Mouse (Mus musculus): ENCODE results near the gene Nptxr. TPM values are rescaled to one million over a fixed set of nuclear protein-coding genes. Genes with fewer than 3 reads are reported as not detected.

Gene Nptxr
- polyA plus RNA-seq (2016; fragmentation: Nextera tagmentation; extraction: Ambion mirVana) = 2.6 and 2.7 TPM in 2 replicates

DNA sequence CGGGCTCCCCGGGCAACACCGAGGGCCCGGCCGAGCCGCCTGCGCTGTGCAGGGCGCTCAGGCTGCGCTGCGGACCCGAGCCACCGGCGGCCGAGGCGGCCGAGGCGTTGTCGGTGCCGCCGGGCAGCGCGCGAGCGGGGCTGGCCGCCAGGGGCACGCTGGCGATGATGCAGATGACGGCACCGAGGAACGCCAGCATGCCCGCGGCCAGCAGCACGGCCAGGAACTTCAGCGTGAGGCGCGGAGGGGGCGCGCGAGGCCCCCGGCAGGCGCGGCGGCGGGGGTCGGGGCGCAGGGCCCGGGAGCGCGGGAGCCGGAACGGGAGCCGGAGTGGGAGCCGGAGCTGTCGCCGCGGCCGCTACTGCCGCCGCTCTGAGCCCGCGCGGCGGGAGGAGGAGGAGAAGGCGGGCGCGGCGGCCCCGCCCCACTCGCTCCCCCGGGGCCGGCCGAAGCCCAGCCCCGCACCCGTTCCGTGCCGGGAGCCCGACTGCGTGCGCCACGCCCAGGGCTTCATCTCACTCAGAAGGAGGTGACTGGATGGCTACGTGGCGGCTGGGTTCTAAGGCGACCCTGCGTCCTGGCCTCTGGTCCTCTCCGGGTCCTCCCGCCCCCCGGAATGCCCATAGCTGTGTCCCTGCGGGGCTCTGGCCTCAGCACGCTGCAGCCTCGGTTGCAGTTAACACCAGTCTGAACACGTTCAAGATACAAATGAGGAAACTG lies at the start of gene Nptxr:
Gene Nptxr (minus strand): TSS at position 415 of the 720 bp plus-strand sequence.
- Histone ChIP-seq H3K27me3 (replicated peaks) (peaks cover 88% of the 10 kb centered on the region), H3K9ac (peak within 1 kb of the TSS; percentile 71), H3K27ac (ENCODE audit: poor library complexity, severe bottlenecking) (no peak within 1 kb of the TSS), H3K4me2 (peak within 1 kb of the TSS; percentile 95), H3K4me3 (peak within 1 kb of the TSS; percentile 64), H3K36me3 (no peaks in the 10 kb centered on the region), H3K9me3 (replicated peaks) (no peaks in the 10 kb centered on the region), H3K4me1 (replicated peaks) (peaks cover 18% of the 10 kb centered on the region)
- under 1% methylated on average over 84 of the region's 91 CpGs for WGBS
- peak; percentile 41; the same call in 1 of the 2 replicates for ATAC-seq (ENCODE audit: insufficient number of reproducible peaks, low FRiP score)

- Histone ChIP-seq H3K4me2 (no peak overlapping the region), H3K4me3 (no peak overlapping the region), H3K9me3 (replicated peaks) (0 out of 2 replicates have a peak, but pooled peaks cover 6% of the 10 kb centered on the region), H3K27me3 (replicated peaks) (no peaks in the 10 kb centered on the region), H3K4me1 (replicated peaks) (peaks cover 12% of the 10 kb centered on the region), H3K36me3 (no peaks in the 10 kb centered on the region), H3K27ac (ENCODE audit: poor library complexity, severe bottlenecking) (no peak overlapping the region), H3K9ac (no peak overlapping the region)
- WGBS = 86% methylated on average over 2 of the region's 2 CpGs
- no peak for ATAC-seq (ENCODE audit: insufficient number of reproducible peaks, low FRiP score)
These were observed 45.6 kb upstream of the Nptxr start for GRCm38 (mm10) chr15:79850143-79850542.

GRCm38 (mm10) chr15:79847100-79847499 lies 42.5 kb upstream of the Nptxr start:
- Histone ChIP-seq H3K27me3 (replicated peaks) (no peaks in the 10 kb centered on the region), H3K4me2 (no peak overlapping the region), H3K9me3 (replicated peaks) (0 out of 2 replicates have a peak, but pooled peaks cover 6% of the 10 kb centered on the region), H3K9ac (no peak overlapping the region), H3K4me3 (no peak overlapping the region), H3K27ac (ENCODE audit: poor library complexity, severe bottlenecking) (no peak overlapping the region), H3K4me1 (replicated peaks) (peaks cover 12% of the 10 kb centered on the region), H3K36me3 (no peaks in the 10 kb centered on the region)
- WGBS = 20% methylated on average over 5 of the region's 5 CpGs
- 0 out of 2 replicates have a peak, but pooled peaks have one; percentile 42 for ATAC-seq (ENCODE audit: insufficient number of reproducible peaks, low FRiP score)

DNA sequence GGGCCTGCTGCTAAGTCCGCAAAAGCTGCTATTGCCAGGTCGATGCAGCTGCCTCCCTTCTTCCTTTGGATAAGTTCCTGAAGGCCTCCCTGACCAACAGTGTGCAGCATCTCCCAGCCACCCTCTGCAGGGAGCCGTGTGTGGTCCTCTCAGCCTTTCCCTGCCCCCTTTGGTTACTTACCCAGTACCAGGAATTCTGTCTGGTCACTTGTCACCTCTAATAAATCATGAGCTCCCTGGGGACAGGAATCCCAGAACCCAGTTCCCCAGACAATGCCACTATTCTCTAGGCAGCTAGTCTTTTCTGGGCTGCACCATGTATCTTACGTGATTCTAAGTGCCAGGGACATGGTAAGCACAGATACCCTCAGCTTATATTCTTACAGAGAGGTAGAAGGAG lies 41.4 kb upstream of the Nptxr start:
- Histone ChIP-seq H3K4me3 (no peak overlapping the region), H3K36me3 (no peaks in the 10 kb centered on the region), H3K27me3 (replicated peaks) (peaks cover 4% of the 10 kb centered on the region; the same call in 1 of the 2 replicates), H3K4me1 (replicated peaks) (peaks cover 12% of the 10 kb centered on the region), H3K4me2 (no peak overlapping the region), H3K9ac (no peak overlapping the region), H3K27ac (ENCODE audit: poor library complexity, severe bottlenecking) (no peak overlapping the region), H3K9me3 (replicated peaks) (0 out of 2 replicates have a peak, but pooled peaks cover 6% of the 10 kb centered on the region)
- WGBS = 65% methylated on average over 4 of the region's 4 CpGs
- no peak for ATAC-seq (ENCODE audit: insufficient number of reproducible peaks, low FRiP score)

DNA sequence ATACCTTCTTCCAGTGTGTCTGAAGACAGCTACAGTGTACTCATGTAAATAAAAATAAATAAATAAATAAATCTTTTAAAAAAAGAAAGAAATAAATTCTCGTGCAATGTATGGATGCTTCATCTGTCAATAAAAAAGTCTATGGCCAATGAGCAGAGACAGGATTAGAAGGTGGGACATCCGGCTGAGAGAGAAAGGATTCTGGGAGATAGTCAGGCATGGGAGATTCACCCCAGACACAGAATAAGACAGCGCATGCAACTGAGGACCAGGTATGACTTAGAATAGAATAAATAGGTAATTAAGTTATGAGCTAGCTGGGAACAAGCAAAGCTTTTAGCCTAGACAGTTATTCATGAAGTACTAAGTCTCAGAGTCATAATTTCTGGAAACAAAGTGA lies 38.4 kb upstream of the Nptxr start:
- H3K9ac ChIP-seq = no peak overlapping the region
- 84% methylated on average over 3 of the region's 3 CpGs for WGBS
- H3K4me2 ChIP-seq = no peak overlapping the region
- no peaks in the 10 kb centered on the region for H3K36me3 ChIP-seq
- H3K27ac ChIP-seq (ENCODE audit: poor library complexity, severe bottlenecking) = no peak overlapping the region
- no peaks in the 10 kb centered on the region for H3K9me3 ChIP-seq (replicated peaks)
- peaks cover 12% of the 10 kb centered on the region for H3K4me1 ChIP-seq (replicated peaks)
- ATAC-seq (ENCODE audit: insufficient number of reproducible peaks, low FRiP score) = no peak
- peaks cover 10% of the 10 kb centered on the region for H3K27me3 ChIP-seq (replicated peaks)
- no peak overlapping the region for H3K4me3 ChIP-seq

GRCm38 (mm10) chr15:79840281-79840680 lies 35.7 kb upstream of the Nptxr start:
- Histone ChIP-seq H3K9ac (no peak overlapping the region), H3K4me2 (no peak overlapping the region), H3K27me3 (replicated peaks) (peaks cover 10% of the 10 kb centered on the region), H3K36me3 (no peaks in the 10 kb centered on the region), H3K27ac (ENCODE audit: poor library complexity, severe bottlenecking) (no peak overlapping the region), H3K4me3 (no peak overlapping the region), H3K4me1 (replicated peaks) (no peaks in the 10 kb centered on the region), H3K9me3 (replicated peaks) (no peaks in the 10 kb centered on the region)
- WGBS = 48% methylated on average over 2 of the region's 2 CpGs
- ATAC-seq (ENCODE audit: insufficient number of reproducible peaks, low FRiP score) = no peak

DNA sequence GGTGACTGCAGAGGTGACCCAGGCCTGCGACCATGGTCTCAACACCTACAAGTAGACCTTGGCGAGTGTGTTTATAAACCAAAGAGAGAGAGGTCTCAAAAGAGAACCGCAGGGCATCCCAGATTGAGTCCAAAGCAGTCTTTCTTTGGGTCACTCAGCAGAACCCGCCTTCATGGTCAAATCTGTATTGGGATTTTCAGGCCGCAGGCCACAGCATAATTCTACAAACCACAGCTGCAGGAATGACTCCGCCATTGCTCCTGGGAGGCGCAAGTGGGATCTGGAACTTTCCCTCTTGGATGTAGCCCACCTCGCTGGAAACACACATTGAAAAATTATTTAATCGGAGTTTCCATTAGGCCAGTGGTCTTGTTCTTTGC lies 30.3 kb upstream of the Nptxr start:
- H3K4me3 ChIP-seq = no peak overlapping the region
- ATAC-seq (ENCODE audit: insufficient number of reproducible peaks, low FRiP score) = no peak
- H3K9me3 ChIP-seq (replicated peaks) = no peaks in the 10 kb centered on the region
- H3K4me1 ChIP-seq (replicated peaks) = peaks cover 28% of the 10 kb centered on the region
- H3K27me3 ChIP-seq (replicated peaks) = no peaks in the 10 kb centered on the region
- 62% methylated on average over 9 of the region's 9 CpGs for WGBS
- peak overlapping the region; percentile 67 for H3K27ac ChIP-seq (ENCODE audit: poor library complexity, severe bottlenecking)
- peaks cover 11% of the 10 kb centered on the region; the same call in 1 of the 2 replicates for H3K36me3 ChIP-seq
- H3K4me2 ChIP-seq = peak overlapping the region; percentile 85
- H3K9ac ChIP-seq = peak overlapping the region; percentile 86; the same call in 1 of the 2 replicates

DNA sequence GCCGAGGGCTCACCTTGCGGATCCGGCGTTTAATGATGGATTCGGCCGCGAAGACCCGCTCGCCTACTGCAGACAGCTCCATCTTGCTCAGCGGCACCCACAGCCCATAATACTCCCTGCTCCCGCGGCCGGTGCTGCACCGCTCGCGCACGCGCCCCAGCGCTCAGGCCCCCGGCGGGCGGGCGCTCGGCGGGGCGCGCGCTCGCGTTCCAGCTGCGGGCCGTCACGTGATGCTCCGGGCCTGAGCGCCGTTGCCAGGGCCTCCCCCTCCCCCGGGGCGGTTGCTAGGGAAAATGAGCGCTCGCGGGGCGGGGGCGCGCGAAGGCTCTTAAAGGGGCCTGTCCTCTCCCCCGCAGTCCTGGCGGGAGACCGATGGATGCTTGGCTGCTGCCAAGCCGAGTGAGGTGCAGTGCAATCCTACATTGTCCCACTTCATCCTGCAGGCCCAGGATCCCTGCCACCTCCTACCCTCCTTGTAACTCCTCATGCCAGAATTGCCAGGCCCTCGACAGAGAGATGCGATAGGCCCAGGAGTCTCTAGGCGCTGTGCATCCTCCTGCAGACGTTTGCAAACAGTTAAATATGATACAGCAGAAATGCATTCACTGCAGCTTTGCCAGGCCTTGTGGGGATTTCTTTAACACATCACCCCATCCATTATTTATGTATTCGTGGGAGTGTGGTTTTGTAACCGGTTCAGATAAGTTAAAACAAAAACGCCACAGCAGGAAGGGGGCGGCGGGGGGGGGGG lies 29.7 kb upstream of the Nptxr start, which contains the start of the genes Npcd and Cbx6:
Gene Npcd (minus strand): TSS at position 108 of the 751 bp plus-strand sequence.
Gene Cbx6 (minus strand): TSS at position 559 of the 751 bp plus-strand sequence.
- H3K36me3 ChIP-seq = peaks cover 11% of the 10 kb centered on the region; the same call in 1 of the 2 replicates
- ATAC-seq (ENCODE audit: insufficient number of reproducible peaks, low FRiP score) = peak; percentile 87
- peak within 1 kb of the TSS; percentile 91 for H3K27ac ChIP-seq (ENCODE audit: poor library complexity, severe bottlenecking)
- H3K9me3 ChIP-seq (replicated peaks) = no peaks in the 10 kb centered on the region
- peak within 1 kb of the TSS; percentile 86 for H3K9ac ChIP-seq
- WGBS = 1% methylated on average over 58 of the region's 58 CpGs
- peak within 1 kb of the TSS; percentile 85 for H3K4me2 ChIP-seq
- no peaks in the 10 kb centered on the region for H3K27me3 ChIP-seq (replicated peaks)
- H3K4me1 ChIP-seq (replicated peaks) = peaks cover 29% of the 10 kb centered on the region
- peak within 1 kb of the TSS; percentile 78 for H3K4me3 ChIP-seq

GRCm38 (mm10) chr15:79833251-79834050 lies 28.9 kb upstream of the Nptxr start:
- no peaks in the 10 kb centered on the region for H3K9me3 ChIP-seq (replicated peaks)
- H3K27me3 ChIP-seq (replicated peaks) = no peaks in the 10 kb centered on the region
- H3K4me1 ChIP-seq (replicated peaks) = peaks cover 38% of the 10 kb centered on the region
- H3K27ac ChIP-seq (ENCODE audit: poor library complexity, severe bottlenecking) = peak overlapping the region; percentile 91
- H3K36me3 ChIP-seq = peaks cover 15% of the 10 kb centered on the region
- ATAC-seq (ENCODE audit: insufficient number of reproducible peaks, low FRiP score) = peak; percentile 43; the same call in 1 of the 2 replicates
- H3K4me3 ChIP-seq = peak overlapping the region; percentile 78
- peak overlapping the region; percentile 86 for H3K9ac ChIP-seq
- under 1% methylated on average over 41 of the region's 41 CpGs for WGBS
- H3K4me2 ChIP-seq = peak overlapping the region; percentile 85

DNA sequence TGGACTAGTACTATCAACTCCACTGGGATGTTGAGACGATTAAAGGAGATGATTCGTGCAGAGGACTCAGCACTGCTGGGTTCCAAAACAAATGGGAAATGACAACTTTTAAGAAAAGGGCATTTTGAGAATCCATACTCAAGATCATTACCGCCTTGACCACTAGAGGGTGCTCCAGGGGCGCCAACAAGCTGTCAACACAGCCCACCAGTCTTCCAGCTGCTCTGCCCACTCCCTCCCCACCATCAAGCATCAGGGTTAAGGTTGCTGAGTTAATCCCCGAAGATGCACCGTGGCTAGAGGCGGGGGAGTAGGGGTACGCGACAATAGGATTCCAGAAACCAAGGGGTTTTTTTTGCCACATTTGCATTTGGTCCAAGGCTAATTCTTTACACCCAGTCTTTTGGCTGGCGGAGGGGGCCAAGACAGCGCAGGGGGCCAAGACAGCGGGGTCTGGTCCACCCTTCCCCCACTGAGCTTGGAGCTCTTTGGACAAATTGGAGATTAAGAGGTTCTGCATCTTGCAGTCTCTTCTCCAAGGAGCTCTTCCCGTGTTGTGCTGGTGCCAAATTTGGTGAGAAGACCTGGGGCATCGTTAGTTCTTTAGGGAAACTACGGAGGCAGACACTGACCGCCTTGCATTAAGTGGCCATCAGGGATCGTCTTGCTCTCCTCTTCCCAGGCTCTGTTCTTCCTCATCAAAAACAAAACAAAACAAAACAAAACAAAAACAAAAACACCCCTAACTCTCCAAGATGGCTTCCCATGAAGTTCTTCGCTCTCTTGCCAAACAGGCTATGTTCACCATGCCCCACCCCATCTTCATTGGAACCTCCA lies 27.7 kb upstream of the Nptxr start:
- 31% methylated on average over 18 of the region's 18 CpGs for WGBS
- peak overlapping the region; percentile 91; the same call in 1 of the 2 replicates for H3K27ac ChIP-seq (ENCODE audit: poor library complexity, severe bottlenecking)

More for the DNA sequence above, 27.7 kb upstream of the Nptxr start:
- H3K36me3 ChIP-seq = peaks cover 27% of the 10 kb centered on the region
- no peaks in the 10 kb centered on the region for H3K9me3 ChIP-seq (replicated peaks)
- H3K4me2 ChIP-seq = peak overlapping the region; percentile 85
- peak overlapping the region; percentile 86 for H3K9ac ChIP-seq
- H3K4me3 ChIP-seq = peak overlapping the region; percentile 78
- peaks cover 45% of the 10 kb centered on the region for H3K4me1 ChIP-seq (replicated peaks)
- ATAC-seq (ENCODE audit: insufficient number of reproducible peaks, low FRiP score) = no peak
- no peaks in the 10 kb centered on the region for H3K27me3 ChIP-seq (replicated peaks)
